Mouse (Mus musculus) embryonic facial prominence, embryonic 12.5 days (tissue): ENCODE results near the gene Rims1. TPM values are rescaled to one million over a fixed set of nuclear protein-coding genes. Genes with fewer than 3 reads are reported as not detected.

Experiments
- ATAC-seq: fragments of 200-750 bp; cut with Nextera tagmentation; 2 replicates; pipeline ENCODE4 v1.8.0; 2017; ENCODE audit not compliant: insufficient number of reproducible peaks, insufficient read depth, low FRiP score, low TSS enrichment
- H3K27ac ChIP-seq: fragments of 300-500 bp; sonication (generic); 2 replicates; pipeline ENCODE4 v1.5.1; 2016; ENCODE audit warnings: mild to moderate bottlenecking
- H3K27me3 ChIP-seq: fragments of 300-500 bp; sonication (generic); 2 replicates; pipeline ENCODE4 v1.6.1; 2016; ENCODE audit warnings: mild to moderate bottlenecking, moderate library complexity
- H3K36me3 ChIP-seq: fragments of 300-500 bp; sonication (generic); 2 replicates; pipeline ENCODE4 v1.6.1; 2016; ENCODE audit warnings: mild to moderate bottlenecking
- H3K4me1 ChIP-seq: fragments of 300-500 bp; sonication (generic); 2 replicates; pipeline ENCODE4 v1.6.1; 2016
- H3K4me2 ChIP-seq: fragments of 300-500 bp; sonication (generic); replicated peaks from 2 replicates; pipeline ENCODE4 v1.6.1; 2016; ENCODE audit warnings: mild to moderate bottlenecking, moderate library complexity
- H3K4me3 ChIP-seq: fragments of 300-500 bp; sonication (generic); 2 replicates; pipeline ENCODE4 v1.5.1; 2016; ENCODE audit warnings: mild to moderate bottlenecking
- H3K9ac ChIP-seq: fragments of 300-500 bp; sonication (generic); 2 replicates; pipeline ENCODE4 v1.6.1; 2016; ENCODE audit warnings: mild to moderate bottlenecking, moderate library complexity
- H3K9me3 ChIP-seq: fragments of 300-500 bp; sonication (generic); 2 replicates; pipeline ENCODE4 v1.6.1; 2016; ENCODE audit warnings: mild to moderate bottlenecking, moderate library complexity
- WGBS: fragments of 180-500 bp; shearing (Covaris S2); methylation state at CpG from one replicate; pipeline ENCODE4 v1.1.7; 2016; 5-methylcytosine and 5-hydroxymethylcytosine counted together
- polyA plus RNA-seq: library from polyadenylated mRNA; unstranded; fragments of >200 nt; fragmentation: Nextera tagmentation; extraction: Ambion mirVana; gene quantifications from 2 replicates; pipeline ENCODE4 v1.2.1, GENCODE M21; 2016

Gene Rims1
- polyA plus RNA-seq, 1 experiment from 2014 or later: 4.0 TPM

- no peaks in the 10 kb centered on the region for H3K4me1 ChIP-seq
- H3K4me2 ChIP-seq: no peak overlapping the region
- no peak overlapping the region for H3K4me3 ChIP-seq
- no peak for ATAC-seq
- no peak overlapping the region for H3K27ac ChIP-seq
- no peak overlapping the region for H3K9ac ChIP-seq
- no peaks in the 10 kb centered on the region for H3K27me3 ChIP-seq
- WGBS: 78% methylated on average over 6 of the region's 6 CpGs
- H3K36me3 ChIP-seq: no peaks in the 10 kb centered on the region
- no peaks in the 10 kb centered on the region for H3K9me3 ChIP-seq
Measured at GRCm38 (mm10) chr1:22664196-22664595, 141.6 kb downstream of the Rims1 start.

- no peak for ATAC-seq
- no peaks in the 10 kb centered on the region for H3K9me3 ChIP-seq
- no peak overlapping the region for H3K4me3 ChIP-seq
- H3K36me3 ChIP-seq: no peaks in the 10 kb centered on the region
- no peaks in the 10 kb centered on the region for H3K27me3 ChIP-seq
- no peaks in the 10 kb centered on the region for H3K4me1 ChIP-seq
- H3K27ac ChIP-seq: no peak overlapping the region
- no peak overlapping the region for H3K9ac ChIP-seq
- 88% methylated on average over 3 of the region's 3 CpGs for WGBS
- H3K4me2 ChIP-seq: no peak overlapping the region
Measured at GRCm38 (mm10) chr1:22661825-22662224, 144.0 kb downstream of the Rims1 start.

- no peaks in the 10 kb centered on the region for H3K27me3 ChIP-seq
- no peak overlapping the region for H3K9ac ChIP-seq
- H3K27ac ChIP-seq: no peak overlapping the region
- no peak for ATAC-seq
- H3K9me3 ChIP-seq: no peaks in the 10 kb centered on the region
- H3K36me3 ChIP-seq: no peaks in the 10 kb centered on the region
- no peak overlapping the region for H3K4me2 ChIP-seq
- H3K4me1 ChIP-seq: no peaks in the 10 kb centered on the region
- no peak overlapping the region for H3K4me3 ChIP-seq
Measured at GRCm38 (mm10) chr1:22655983-22656382, 149.8 kb downstream of the Rims1 start.

- Histone ChIP-seq H3K27ac (no peak overlapping the region), H3K4me1 (no peaks in the 10 kb centered on the region), H3K9ac (no peak overlapping the region), H3K4me3 (no peak overlapping the region), H3K27me3 (no peaks in the 10 kb centered on the region), H3K9me3 (no peaks in the 10 kb centered on the region), H3K4me2 (no peak overlapping the region), H3K36me3 (no peaks in the 10 kb centered on the region)
- ATAC-seq: no peak
- WGBS: 85% methylated on average over 9 of the region's 9 CpGs
Measured at GRCm38 (mm10) chr1:22654903-22655302, 150.9 kb downstream of the Rims1 start.

- Histone ChIP-seq H3K4me3 (no peak overlapping the region), H3K27ac (no peak overlapping the region), H3K36me3 (no peaks in the 10 kb centered on the region), H3K27me3 (no peaks in the 10 kb centered on the region), H3K4me1 (no peaks in the 10 kb centered on the region), H3K9me3 (no peaks in the 10 kb centered on the region), H3K9ac (no peak overlapping the region), H3K4me2 (no peak overlapping the region)
- 71% methylated on average over 7 of the region's 7 CpGs for WGBS
- ATAC-seq: no peak
Measured at GRCm38 (mm10) chr1:22650588-22650987, 155.2 kb downstream of the Rims1 start.

GRCm38 (mm10) chr1:22649432-22649831 is 156.4 kb downstream of the Rims1 start:
- no peak overlapping the region for H3K4me2 ChIP-seq
- H3K36me3 ChIP-seq: no peaks in the 10 kb centered on the region
- H3K4me1 ChIP-seq: no peaks in the 10 kb centered on the region
- no peaks in the 10 kb centered on the region for H3K27me3 ChIP-seq
- H3K27ac ChIP-seq: no peak overlapping the region
- 54% methylated on average over 1 of the region's 1 CpGs for WGBS
- no peak overlapping the region for H3K4me3 ChIP-seq
- H3K9ac ChIP-seq: no peak overlapping the region
- H3K9me3 ChIP-seq: no peaks in the 10 kb centered on the region
- no peak for ATAC-seq

DNA sequence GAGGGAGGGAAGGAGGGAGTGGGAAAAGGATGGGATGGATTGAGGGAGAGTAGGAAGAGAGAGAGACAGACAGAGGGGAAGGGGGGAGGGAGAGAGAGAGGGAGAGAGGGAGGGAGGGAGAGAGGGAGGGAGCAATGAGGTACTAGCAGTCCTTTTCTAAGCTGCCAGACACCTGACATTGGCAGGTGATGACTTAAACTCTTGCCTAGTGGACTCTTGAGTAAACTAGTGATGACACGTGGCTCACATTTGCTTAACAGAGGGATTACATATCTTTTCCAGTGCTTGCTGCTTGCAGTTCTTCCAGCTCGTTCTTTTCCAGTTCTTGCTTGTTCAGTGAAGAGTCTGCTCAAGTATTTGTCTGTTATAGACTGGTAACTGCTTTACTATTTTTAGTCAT is 160.5 kb downstream of the Rims1 start:
- H3K4me2 ChIP-seq: no peak overlapping the region
- no peaks in the 10 kb centered on the region for H3K4me1 ChIP-seq
- H3K9ac ChIP-seq: no peak overlapping the region
- 42% methylated on average over 2 of the region's 2 CpGs for WGBS
- ATAC-seq: no peak
- no peaks in the 10 kb centered on the region for H3K27me3 ChIP-seq
- H3K4me3 ChIP-seq: no peak overlapping the region
- H3K36me3 ChIP-seq: no peaks in the 10 kb centered on the region
- no peaks in the 10 kb centered on the region for H3K9me3 ChIP-seq
- H3K27ac ChIP-seq: no peak overlapping the region

GRCm38 (mm10) chr1:22640568-22640967 is 165.2 kb downstream of the Rims1 start:
- ATAC-seq: no peak
- H3K9me3 ChIP-seq: no peaks in the 10 kb centered on the region
- no peaks in the 10 kb centered on the region for H3K36me3 ChIP-seq
- H3K4me1 ChIP-seq: no peaks in the 10 kb centered on the region
- no peak overlapping the region for H3K4me2 ChIP-seq
- 89% methylated on average over 5 of the region's 5 CpGs for WGBS
- H3K9ac ChIP-seq: no peak overlapping the region
- H3K27me3 ChIP-seq: no peaks in the 10 kb centered on the region
- H3K27ac ChIP-seq: no peak overlapping the region
- no peak overlapping the region for H3K4me3 ChIP-seq

GRCm38 (mm10) chr1:22639702-22640101 is 166.1 kb downstream of the Rims1 start:
- no peaks in the 10 kb centered on the region for H3K4me1 ChIP-seq
- H3K4me2 ChIP-seq: no peak overlapping the region
- ATAC-seq: no peak
- H3K27me3 ChIP-seq: no peaks in the 10 kb centered on the region
- no peak overlapping the region for H3K27ac ChIP-seq
- no peak overlapping the region for H3K9ac ChIP-seq
- H3K4me3 ChIP-seq: no peak overlapping the region
- 85% methylated on average over 3 of the region's 3 CpGs for WGBS
- H3K9me3 ChIP-seq: no peaks in the 10 kb centered on the region
- no peaks in the 10 kb centered on the region for H3K36me3 ChIP-seq

DNA sequence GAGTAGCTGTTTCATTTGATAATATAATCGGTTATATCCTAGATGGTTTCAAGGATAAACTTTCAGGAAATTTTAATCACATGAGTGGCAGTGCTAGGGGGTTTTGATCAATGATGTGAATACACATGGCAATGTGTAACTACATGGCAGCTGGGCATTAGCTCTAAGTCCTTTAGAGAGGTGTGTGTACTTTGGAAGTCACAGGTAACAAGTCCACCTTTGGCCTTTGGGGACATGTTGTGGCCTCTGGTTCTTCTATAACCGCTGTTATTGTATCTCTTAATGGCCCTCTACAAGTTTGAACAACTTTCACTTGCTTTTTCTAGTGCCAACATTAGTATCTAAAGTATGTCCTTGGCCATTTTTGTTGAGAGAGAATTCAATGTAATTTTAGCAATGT is 171.9 kb downstream of the Rims1 start:
- Histone ChIP-seq H3K9ac (no peak overlapping the region), H3K4me3 (no peak overlapping the region), H3K36me3 (no peaks in the 10 kb centered on the region), H3K27ac (no peak overlapping the region), H3K9me3 (no peaks in the 10 kb centered on the region), H3K4me1 (no peaks in the 10 kb centered on the region), H3K27me3 (no peaks in the 10 kb centered on the region), H3K4me2 (no peak overlapping the region)
- WGBS: 90% methylated on average over 2 of the region's 2 CpGs
- no peak for ATAC-seq

- no peak overlapping the region for H3K4me2 ChIP-seq
- no peaks in the 10 kb centered on the region for H3K36me3 ChIP-seq
- no peaks in the 10 kb centered on the region for H3K27me3 ChIP-seq
- no peaks in the 10 kb centered on the region for H3K9me3 ChIP-seq
- H3K9ac ChIP-seq: no peak overlapping the region
- no peak for ATAC-seq
- no peak overlapping the region for H3K27ac ChIP-seq
- no peak overlapping the region for H3K4me3 ChIP-seq
- H3K4me1 ChIP-seq: no peaks in the 10 kb centered on the region
- WGBS: 80% methylated on average over 7 of the region's 7 CpGs
Measured at GRCm38 (mm10) chr1:22632551-22632950, 173.2 kb downstream of the Rims1 start.

DNA sequence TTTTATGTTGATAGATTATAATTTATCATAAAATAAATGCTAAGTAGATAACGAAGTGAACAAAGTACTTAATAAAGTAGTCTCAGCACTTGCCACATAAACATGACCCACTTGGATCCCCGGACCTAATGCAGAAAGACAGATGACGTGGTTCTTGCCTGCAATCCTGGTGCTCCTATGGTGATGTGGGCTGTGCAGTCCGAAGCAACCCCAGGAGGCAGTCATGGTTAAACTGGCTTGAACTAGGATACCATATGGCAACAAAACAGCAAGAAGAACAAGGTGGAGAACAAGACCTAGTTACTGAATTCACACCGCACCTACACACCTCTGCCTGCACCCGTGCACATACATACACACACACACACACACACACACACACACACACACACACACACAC is 173.8 kb downstream of the Rims1 start:
- Histone ChIP-seq H3K4me1 (no peaks in the 10 kb centered on the region), H3K9ac (no peak overlapping the region), H3K36me3 (no peaks in the 10 kb centered on the region), H3K27me3 (no peaks in the 10 kb centered on the region), H3K27ac (no peak overlapping the region), H3K4me2 (no peak overlapping the region), H3K4me3 (no peak overlapping the region), H3K9me3 (no peaks in the 10 kb centered on the region)
- WGBS: 83% methylated on average over 6 of the region's 6 CpGs
- ATAC-seq: no peak

DNA sequence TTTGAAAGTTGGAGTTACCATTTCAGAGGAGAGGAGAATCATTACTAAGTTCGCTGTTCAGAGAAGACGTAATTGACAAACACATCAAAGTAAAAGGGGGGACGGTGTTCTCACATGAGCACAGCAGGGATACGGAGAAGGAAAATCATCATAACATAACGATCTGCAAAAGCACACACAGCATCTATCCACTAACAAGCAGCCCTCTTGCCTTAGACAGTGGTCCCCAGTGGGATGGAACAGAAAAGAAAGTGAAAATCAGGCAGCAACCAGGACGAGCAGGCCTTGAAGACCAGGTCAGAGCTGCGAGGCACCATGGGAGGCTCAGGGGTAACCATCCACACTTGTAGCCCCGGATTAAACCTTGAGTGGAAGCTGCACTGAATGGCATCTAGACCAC is 176.8 kb downstream of the Rims1 start:
- Histone ChIP-seq H3K4me3 (no peak overlapping the region), H3K36me3 (no peaks in the 10 kb centered on the region), H3K27me3 (no peaks in the 10 kb centered on the region), H3K4me1 (no peaks in the 10 kb centered on the region), H3K27ac (no peak overlapping the region), H3K4me2 (no peak overlapping the region), H3K9ac (no peak overlapping the region), H3K9me3 (no peaks in the 10 kb centered on the region)
- no peak for ATAC-seq
- WGBS: 76% methylated on average over 8 of the region's 8 CpGs
